Mouse (Mus musculus) bone marrow macrophage, adult 2 months (primary cell): ENCODE measurements around the gene 1810009A15Rik.

ENCODE experiments used
- CTCF ChIP-seq: IDR thresholded peaks from 2 replicates; pipeline ENCODE4 v1.5.1; 2012; ENCODE audit warnings: low read depth, mild to moderate bottlenecking, low read length, moderate library complexity
- POLR2A ChIP-seq: IDR thresholded peaks from 2 replicates; pipeline ENCODE4 v1.6.1; 2012; ENCODE audit warnings: mild to moderate bottlenecking, low read depth, low read length, borderline replicate concordance

- peak; percentile 32; the same call in 1 of the 2 replicates for TF ChIP-seq CTCF
- TF ChIP-seq POLR2A: no peak
Measured at GRCm38 (mm10) chr19:8857689-8858088, 31.0 kb upstream of the 1810009A15Rik start.
